9 mouse cellular contexts compared by ENCODE assay signal in genomic region chr16:78301183-78301830, GRCm38 (mm10). TPM values are rescaled to one million over a fixed set of nuclear protein-coding genes. Genes with fewer than 3 reads are reported as not detected.
A peak's percentile ranks its signal among the peaks of the same experiment; 100 is the strongest.
DNase-seq lines count a peak whose midpoint lies in the region; ATAC-seq lines count a peak whose summit lies in the region.
"Had no signal": no experiment of that assay in that cellular context is flagged by ENCODE, and none has a peak within 500 bp of the region (broad histone marks: within the 10 kb centered on the region; RNA-seq: fewer than 3 reads in every experiment).

Gene Cxadr, plus strand, starts transcription at chr16:78301489.

- peaks cover 38% of the 10 kb centered on the region for H3K4me1 ChIP-seq in hindbrain, embryonic 15.5 days (replicated peaks)

- H3K27ac ChIP-seq in hindbrain, embryonic 15.5 days (replicated peaks), result peak within 1 kb of the TSS; percentile 95
- H3K27ac ChIP-seq: macrophage had no signal

- H3K9me3 ChIP-seq in hindbrain, embryonic 15.5 days, result no peaks in the 10 kb centered on the region

- peak within 1 kb of the TSS; percentile 84 for H3K4me3 ChIP-seq in hindbrain, embryonic 15.5 days

- no peaks in the 10 kb centered on the region for H3K27me3 ChIP-seq in hindbrain, embryonic 15.5 days

- peak within 1 kb of the TSS; percentile 87 for H3K9ac ChIP-seq in hindbrain, embryonic 15.5 days

- H3K36me3 ChIP-seq in hindbrain, embryonic 15.5 days, result no peaks in the 10 kb centered on the region

- peak within 1 kb of the TSS; percentile 70 for H3K4me2 ChIP-seq in hindbrain, embryonic 15.5 days

- under 1% methylated on average over 31 of the region's 34 CpGs for WGBS in hindbrain, embryonic 15.5 days

- DNase-seq in T-cell, adult 2 months (ENCODE audit: low spot score), result peak; percentile 55
- DNase-seq in cerebellum, adult 9-10 months, result peak; percentile 76
- peak; percentile 80 to 83 for DNase-seq in frontal cortex, postnatal 10 days (ENCODE audit: low spot score in 2 of 2)
- peak; percentile 67 to 76 for DNase-seq in layer of hippocampus, postnatal 36 days
- DNase-seq in lung, postnatal 10 days, result peak; percentile 73
- peak; percentile 52 for DNase-seq in ovary, postnatal 14 days (ENCODE audit: low spot score)
- peak; percentile 80 for DNase-seq in urinary bladder, postnatal 14 days (ENCODE audit: low spot score)

- peak; percentile 96 for ATAC-seq in hindbrain, embryonic 15.5 days (ENCODE audit: low FRiP score, low read depth)

RNA-seq across cellular contexts. Expression of gene Cxadr, which starts in this region (rescaled TPM):
- polyA plus RNA-seq in hindbrain, embryonic 15.5 days (2015; fragmentation: Nextera tagmentation; extraction: Ambion mirVana), result 144 TPM in 2 replicates
- total RNA-seq in layer of hippocampus, postnatal 36 days (2021), result 10 to 100 TPM; 15.8 to 16.8 TPM
- polyA plus RNA-seq: macrophage had no signal

Comparison
In these comparisons a context has a peak if more than half of its experiments do, and no peak if none do; other contexts are left out.
1. Peak in every context shown above with its lines: DNase-seq, ATAC-seq, H3K4me3 ChIP-seq and H3K27ac ChIP-seq.